Comparison of ENCODE assay signal across 37 mouse cellular contexts in genomic region chr1:20828061-20828460, GRCm38 (mm10). TPM values are rescaled to one million over a fixed set of nuclear protein-coding genes. Genes with fewer than 3 reads are reported as not detected.
"Had no signal": no experiment of that assay in that cellular context is flagged by ENCODE, and none has a peak within 500 bp of the region (broad histone marks: within the 10 kb centered on the region; RNA-seq: fewer than 3 reads in every experiment).

No protein-coding gene starts in this region.

- H3K27me3 ChIP-seq: heart, embryonic 12.5 days; hindbrain, embryonic 13.5 days; hindbrain, embryonic 15.5 days; kidney, embryonic 15.5 days; limb, embryonic 13.5 days; limb, embryonic 15.5 days; liver, embryonic 12.5 days had no signal

- DNase-seq: gastrocnemius, adult 2 months; gastrocnemius, postnatal 10 days; gastrocnemius, postnatal 25 days; heart, adult 18-20 months; heart, postnatal 10 days; kidney, adult 11 months; kidney, adult 2 months; kidney, adult 9 months; kidney, postnatal 14 days; kidney, postnatal 36 days; layer of hippocampus, adult 9-11 months; layer of hippocampus, postnatal 36 days; left cerebral cortex, postnatal 4 days had no signal

- ATAC-seq: hindbrain, postnatal 0 days; intestine, embryonic 16.5 days; liver, embryonic 12.5 days had no signal

- H3K9ac ChIP-seq: heart, embryonic 12.5 days; hindbrain, embryonic 13.5 days; hindbrain, embryonic 15.5 days; kidney, embryonic 15.5 days; limb, embryonic 13.5 days; limb, embryonic 15.5 days; liver, embryonic 12.5 days; liver, embryonic 14.5 days had no signal

- H3K9me3 ChIP-seq: heart, embryonic 10.5 days; heart, embryonic 12.5 days; hindbrain, embryonic 13.5 days; hindbrain, embryonic 15.5 days; kidney, embryonic 15.5 days; limb, embryonic 13.5 days; limb, embryonic 15.5 days; liver, embryonic 12.5 days had no signal

- H3K36me3 ChIP-seq: heart, embryonic 10.5 days; heart, embryonic 12.5 days; hindbrain, embryonic 13.5 days; hindbrain, embryonic 15.5 days; kidney, embryonic 15.5 days; limb, embryonic 13.5 days; limb, embryonic 15.5 days; liver, embryonic 12.5 days had no signal

- H3K4me2 ChIP-seq: heart, embryonic 12.5 days; hindbrain, embryonic 13.5 days; hindbrain, embryonic 15.5 days; kidney, embryonic 15.5 days; limb, embryonic 13.5 days; limb, embryonic 15.5 days; liver, embryonic 12.5 days had no signal

- H3K27ac ChIP-seq: gastrocnemius, adult 2 months; heart, embryonic 10.5 days; hindbrain, embryonic 13.5 days; hindbrain, embryonic 15.5 days; hindbrain, postnatal 0 days; kidney, embryonic 15.5 days; kidney, postnatal 0 days; limb, embryonic 13.5 days; limb, embryonic 15.5 days; liver, embryonic 12.5 days; liver, embryonic 14.5 days had no signal

- H3K4me1 ChIP-seq: heart, embryonic 10.5 days; heart, embryonic 12.5 days; hindbrain, embryonic 13.5 days; hindbrain, embryonic 15.5 days; kidney, embryonic 15.5 days; limb, embryonic 13.5 days; limb, embryonic 15.5 days had no signal

- H3K4me3 ChIP-seq: gastrocnemius, adult 2 months; heart, embryonic 10.5 days; heart, embryonic 12.5 days; hindbrain, embryonic 13.5 days; hindbrain, embryonic 15.5 days; kidney, embryonic 15.5 days; limb, embryonic 13.5 days; limb, embryonic 15.5 days; liver, embryonic 12.5 days had no signal

RNA-seq across cellular contexts. Expression of gene Il17f, which starts 37.6 kb away (rescaled TPM):
- total RNA-seq: gastrocnemius, adult 2 months; gastrocnemius, postnatal 25 days; gastrocnemius, postnatal 4 days; heart, adult 18-20 months; heart, adult 8-10 months; heart, postnatal 10 days; heart, postnatal 25 days; hematopoietic stem cell, adult 5-6 weeks; hindbrain, postnatal 0 days; layer of hippocampus, adult 8-10 months; layer of hippocampus, postnatal 36 days; left cerebral cortex, adult 18-20 months; left cerebral cortex, postnatal 10 days; left cerebral cortex, postnatal 25 days; left cerebral cortex, postnatal 4 days; liver, adult 2 months had no signal
- polyA plus RNA-seq: frontal cortex, adult 2 months; heart, embryonic 10.5 days; heart, embryonic 12.5 days; hindbrain, embryonic 11.5 days; hindbrain, embryonic 13.5 days; hindbrain, embryonic 15.5 days; intestine, embryonic 16.5 days; kidney, embryonic 15.5 days; kidney, postnatal 0 days; limb, embryonic 11.5 days; liver, adult 2 months had no signal
